Mouse (Mus musculus) ES-CJ7 (cell line): ENCODE results near the gene Zbtb12.
"Not testable (repeated sequence)": the region's sequence is repeated elsewhere in the genome, so short reads cannot be mapped to it uniquely, and the experiment has no call there.

Experiments used
- DNase-seq: peaks from one replicate; pipeline ENCODE4 v3.0.0; 2011; ENCODE audit warnings: low read depth, low spot score

Gene Zbtb12

DNA sequence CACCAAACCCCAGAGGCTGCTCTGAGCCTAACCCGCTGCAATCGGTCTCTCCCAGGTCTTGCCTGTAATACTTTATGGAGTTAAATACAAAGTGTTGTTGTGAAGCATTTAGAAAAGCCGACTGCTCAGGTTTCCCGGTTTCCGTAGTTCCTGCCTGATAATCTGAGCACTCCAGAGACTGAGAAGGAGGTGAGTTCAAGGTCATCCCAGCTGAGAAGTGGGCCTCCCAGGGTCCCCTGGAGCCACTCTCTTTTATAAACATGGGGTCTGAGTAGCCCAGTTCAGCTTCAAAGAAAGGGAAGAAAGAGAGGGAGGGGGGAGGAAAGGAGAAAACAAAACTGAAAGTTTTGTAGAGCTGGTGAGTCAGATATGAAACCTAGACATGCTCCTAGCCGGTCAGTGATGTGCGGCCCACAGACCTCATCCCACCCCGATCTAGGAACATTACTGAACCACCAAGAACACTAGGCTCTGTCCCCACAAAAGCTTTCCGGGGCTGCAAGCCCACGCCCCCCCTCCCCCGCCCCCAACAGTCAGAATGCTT lies at the start of gene Zbtb12:
Zbtb12 (plus strand) TSS at position 148 of the 544 bp plus-strand sequence.
- DNase-seq: no peak

DNA sequence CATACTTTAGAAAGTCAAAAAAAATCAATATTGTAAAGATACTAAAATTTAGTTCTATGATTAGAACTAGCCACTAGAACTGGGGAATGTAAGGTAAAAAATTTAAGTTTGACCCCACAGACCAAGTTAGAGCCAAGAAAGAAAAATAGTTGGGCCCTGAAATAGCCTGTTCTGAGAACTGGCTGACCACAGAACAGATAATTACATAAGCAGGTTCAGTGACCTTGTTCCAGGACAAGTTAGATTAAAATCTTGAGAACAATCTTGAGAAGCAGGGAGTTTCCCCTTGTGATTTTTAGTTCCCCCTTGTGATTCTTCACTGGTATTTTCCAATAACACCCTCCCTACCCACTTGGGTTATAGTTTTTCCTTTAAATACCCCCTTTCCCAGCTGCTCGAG lies 48.5 kb upstream of the Zbtb12 start:
- not testable (repeated sequence) for DNase-seq

DNA sequence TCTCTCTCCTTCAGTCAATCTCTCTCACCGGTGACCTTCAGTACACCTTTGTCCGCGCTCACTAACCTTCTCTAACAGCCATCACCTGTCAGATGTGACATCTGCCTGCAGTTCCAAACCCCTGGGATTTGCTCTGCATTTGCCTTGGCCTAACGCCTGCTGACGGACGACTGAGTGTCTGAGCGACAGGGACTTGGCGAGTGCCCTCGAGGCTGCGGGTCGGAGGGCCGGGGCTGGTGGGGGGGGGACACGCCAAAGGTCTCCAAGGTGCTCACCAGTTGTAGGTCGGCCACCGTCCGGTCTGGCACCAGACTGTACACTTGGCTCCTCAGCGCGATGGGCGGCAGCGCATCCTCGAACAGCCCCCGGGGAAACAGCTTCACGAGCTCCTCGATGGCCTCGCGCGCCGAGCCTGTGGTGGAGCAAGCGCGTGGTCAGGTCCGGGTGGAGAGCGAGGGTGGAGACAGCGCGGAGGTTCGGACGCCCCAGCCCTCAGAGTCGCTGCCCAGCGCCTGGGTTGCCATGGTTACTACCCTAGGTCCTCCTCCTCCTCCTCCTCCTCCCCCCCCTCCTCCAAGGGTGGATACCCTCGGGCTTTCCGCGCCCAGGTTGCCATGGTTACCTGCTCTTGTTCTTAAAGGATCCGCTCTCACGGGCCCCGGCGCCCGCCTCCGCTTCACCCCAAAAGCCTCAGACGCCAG lies 43.0 kb upstream of the Zbtb12 start:
- DNase-seq: no peak

DNA sequence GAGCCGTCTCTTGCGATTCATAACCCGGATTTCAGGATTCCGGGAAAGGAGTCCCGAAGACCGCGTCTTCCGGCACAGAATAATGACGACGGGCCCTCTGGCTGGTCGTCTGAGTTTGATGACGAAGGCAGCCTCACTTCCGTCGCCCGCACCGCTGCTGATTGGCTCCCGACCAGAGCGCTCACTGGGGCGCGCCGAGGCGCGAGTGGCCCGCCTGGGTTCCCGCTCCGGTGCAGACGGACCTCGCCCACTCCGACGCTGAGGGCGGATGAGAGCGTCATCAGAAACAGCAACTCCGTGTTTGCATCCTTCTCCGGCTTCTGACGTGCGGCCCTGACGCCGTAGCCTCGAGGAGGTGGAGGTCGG lies 42.4 kb upstream of the Zbtb12 start, which contains the start of the genes Stk19 and Dxo:
Stk19 (minus strand) TSS at position 90 of the 366 bp plus-strand sequence.
Dxo (plus strand) TSS at position 164 of the 366 bp plus-strand sequence.
- peak; percentile 96 for DNase-seq

DNA sequence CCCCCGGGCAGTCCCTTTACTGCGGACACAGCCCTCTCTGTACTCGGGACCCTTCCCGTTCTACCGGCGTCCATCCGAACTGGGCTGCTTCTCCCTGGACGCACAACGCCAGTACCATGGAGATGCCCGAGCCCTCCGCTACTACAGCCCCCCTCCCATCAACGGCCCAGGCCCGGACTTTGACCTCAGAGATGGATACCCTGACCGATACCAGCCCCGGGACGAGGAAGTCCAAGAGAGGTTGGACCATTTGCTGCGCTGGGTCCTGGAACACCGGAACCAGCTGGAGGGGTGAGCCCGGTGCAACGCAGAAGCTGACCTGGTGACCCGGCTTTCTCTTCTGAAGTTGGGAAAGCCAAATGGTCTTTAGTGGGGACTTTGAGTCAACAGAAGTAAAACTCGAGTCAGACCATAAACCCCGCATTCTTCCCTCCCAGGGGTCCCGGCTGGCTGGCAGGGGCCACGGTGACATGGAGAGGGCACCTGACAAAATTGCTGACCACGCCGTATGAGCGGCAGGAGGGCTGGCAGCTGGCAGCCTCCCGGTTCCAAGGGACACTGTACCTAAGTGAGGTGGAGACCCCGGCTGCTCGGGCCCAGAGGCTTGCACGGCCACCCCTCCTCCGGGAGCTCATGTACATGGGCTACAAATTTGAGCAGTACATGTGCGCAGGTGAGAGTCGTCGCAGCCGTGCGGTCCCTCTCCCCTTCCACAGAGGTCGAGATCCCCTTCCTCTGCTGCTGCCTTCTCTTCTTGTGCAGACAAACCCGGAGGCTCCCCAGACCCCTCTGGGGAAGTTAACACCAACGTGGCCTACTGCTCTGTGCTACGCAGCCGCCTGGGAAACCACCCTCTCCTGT lies 41.6 kb upstream of the Zbtb12 start:
- no peak for DNase-seq

DNA sequence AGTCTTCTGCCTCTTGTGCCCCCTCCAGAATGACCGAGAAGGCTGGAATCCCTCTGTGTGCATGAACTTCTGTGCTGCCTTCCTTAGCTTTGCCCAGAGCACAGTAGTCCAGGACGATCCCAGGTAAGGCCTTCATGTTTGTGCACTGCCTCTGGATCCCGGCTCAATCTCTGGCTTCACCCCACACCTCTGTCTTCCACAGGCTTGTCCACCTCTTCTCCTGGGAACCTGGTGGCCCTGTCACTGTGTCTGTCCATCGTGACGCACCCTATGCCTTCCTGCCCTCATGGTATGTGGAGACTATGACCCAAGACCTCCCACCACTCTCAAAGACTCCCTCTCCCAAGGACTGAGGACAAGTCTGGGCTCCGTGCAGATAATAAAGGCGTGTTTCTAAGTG lies 40.5 kb upstream of the Zbtb12 start:
- DNase-seq: no peak

DNA sequence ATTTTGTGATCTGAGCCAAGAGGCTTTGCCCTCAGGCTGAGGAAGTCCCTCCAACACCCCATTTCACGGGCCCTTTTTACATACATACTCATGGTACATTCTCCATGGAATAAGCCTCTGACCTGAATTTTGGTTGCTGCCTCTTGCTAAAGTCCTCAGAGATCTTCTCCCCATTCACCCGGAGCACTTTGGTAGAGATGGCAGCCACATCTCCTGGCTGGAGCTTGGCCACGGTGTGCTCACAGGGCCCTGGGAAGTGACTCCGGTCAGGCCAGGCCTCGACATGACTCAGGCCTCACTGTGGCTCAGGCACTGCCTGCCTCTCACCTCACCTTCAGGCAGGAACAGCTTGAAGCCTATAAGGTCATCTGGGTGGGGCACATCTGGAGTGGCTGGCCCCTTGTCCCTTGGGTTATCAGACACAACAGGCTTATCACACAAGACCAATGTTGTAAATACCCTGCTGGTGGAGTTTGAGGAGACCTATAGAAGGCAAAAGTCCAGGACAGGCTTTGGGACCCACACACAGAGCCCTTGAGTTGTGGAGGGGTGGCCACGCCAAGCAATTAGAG lies 38.5 kb upstream of the Zbtb12 start:
- no peak for DNase-seq

DNA sequence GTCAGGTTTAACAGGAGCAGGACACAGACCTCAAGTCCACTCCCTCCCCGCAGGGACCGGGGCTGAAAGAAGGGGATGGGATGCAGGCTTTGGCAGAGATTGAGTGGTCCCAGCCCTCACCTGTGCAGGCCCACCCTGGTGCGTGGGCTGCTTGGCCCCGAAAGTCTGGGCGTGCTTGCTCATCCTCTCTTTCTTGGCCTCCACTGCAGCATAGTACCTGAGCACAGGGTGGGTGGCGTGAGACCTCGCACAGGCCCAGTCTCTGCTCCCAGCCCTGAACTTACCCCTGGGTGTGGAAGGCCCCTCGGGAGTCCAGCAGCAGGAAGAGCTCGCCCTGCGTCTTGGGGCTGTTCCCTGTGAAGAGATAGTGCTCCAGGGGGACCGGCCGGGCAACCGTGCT lies 34.4 kb upstream of the Zbtb12 start:
- no peak for DNase-seq

DNA sequence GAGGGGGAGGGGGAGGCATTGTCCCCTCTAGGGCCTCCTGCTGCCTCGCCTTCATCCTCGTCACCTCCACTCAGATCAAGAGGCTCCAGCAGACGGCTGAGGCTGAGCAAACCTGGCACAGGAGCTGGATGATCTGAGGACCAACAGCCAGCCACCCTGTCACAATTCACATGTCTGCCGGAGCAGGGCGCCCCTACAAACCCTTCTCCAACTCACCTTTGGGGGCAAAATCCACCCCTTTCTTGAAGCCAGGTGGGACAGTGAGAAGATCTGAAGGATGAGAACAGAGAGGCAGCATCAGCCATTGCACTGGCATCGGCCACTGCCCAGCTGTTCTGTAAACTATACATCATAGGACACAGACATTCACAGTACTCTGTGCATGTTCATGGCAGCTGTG lies 32.1 kb upstream of the Zbtb12 start:
- no peak for DNase-seq

DNA sequence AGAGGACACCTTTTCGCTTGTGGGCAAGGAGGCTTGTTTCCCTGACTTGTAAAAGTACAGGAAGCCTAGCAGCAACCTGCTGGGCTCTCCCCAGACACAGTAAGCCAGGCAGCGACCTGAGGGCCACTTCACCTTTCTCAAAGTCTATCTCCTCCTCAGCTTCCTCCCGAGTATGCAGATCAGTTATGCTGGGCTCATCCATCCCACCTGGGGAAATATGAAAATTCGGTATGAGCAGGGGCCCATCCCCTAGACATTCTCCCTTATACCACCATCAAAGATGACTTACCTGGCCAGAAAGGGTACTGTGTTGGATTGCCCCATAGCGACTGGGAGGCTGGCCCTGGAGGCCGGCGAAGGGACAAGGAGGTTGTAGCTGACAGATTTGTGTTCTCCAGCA lies 31.7 kb upstream of the Zbtb12 start:
- no peak for DNase-seq

DNA sequence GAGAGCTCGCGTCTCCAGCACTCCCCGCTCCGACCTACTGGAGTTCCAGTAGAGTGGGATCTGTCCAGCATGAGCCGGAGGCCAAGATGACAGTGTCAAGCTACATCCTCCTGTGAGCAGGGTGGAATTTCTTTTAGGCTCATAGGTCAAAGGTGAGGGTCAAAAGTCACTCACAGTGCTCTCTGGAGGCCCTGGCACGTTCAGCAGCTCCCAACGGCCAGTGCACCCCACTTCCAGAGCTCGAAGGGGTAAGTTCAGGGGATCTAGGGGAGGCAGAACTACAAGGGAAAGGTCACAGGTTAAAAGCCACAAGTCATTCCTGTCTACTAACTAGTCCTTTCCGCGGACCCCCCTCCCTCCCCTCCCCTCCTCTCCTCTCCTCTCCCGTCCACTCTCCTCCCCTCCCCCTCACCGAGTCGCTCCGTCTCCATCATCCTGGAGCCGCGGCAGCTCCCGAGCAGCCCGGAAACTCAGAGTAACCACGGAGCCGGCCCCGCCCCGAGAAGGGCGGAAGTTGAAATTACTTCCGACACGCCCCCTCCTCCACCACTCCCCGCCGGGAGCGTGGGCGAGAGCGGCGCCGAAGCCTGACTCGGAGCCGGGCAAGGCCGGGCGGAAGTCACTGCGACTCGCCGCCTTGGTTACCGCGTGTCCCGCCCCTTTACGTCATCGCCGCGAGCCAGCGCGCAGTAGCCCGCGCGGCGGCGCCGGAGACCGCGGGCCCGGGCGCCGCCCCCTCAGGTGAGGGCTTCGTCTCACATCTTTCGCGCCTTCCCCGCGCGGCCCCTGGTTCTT lies 29.4 kb upstream of the Zbtb12 start, which contains the start of the genes Skiv2l and Nelfe:
Skiv2l (minus strand) TSS at position 489 of the 795 bp plus-strand sequence.
Nelfe (plus strand) TSS at position 670 of the 795 bp plus-strand sequence.
- peak; percentile 96 for DNase-seq

DNA sequence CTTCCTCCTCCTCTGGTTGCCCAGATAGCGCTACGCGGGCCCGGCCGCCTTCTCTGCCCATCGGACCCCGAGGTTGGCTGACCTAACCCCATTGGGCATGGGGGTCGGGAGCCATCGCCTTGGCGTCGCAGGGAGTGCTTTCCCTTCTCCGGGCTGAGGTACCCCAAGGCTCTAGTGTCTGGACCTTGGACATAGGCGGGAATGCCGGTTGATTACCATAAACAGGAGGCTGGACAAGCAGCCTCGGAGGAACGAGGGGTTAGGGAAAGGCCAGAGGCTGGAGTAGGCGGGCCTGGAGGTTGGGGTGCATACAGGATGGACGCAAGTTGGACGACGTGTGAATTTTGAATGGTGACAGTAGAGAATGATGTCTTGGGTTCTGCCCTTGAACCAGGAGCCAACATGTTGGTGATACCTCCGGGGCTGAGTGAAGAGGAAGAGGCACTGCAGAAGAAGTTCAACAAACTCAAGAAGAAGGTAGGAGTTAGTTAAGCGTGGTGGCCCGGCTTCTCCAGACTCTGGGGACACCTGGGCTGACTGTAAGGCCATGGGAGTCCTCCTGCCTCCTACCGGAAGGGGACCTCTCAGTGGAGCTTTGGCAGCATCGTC lies 28.7 kb upstream of the Zbtb12 start:
- DNase-seq: no peak

DNA sequence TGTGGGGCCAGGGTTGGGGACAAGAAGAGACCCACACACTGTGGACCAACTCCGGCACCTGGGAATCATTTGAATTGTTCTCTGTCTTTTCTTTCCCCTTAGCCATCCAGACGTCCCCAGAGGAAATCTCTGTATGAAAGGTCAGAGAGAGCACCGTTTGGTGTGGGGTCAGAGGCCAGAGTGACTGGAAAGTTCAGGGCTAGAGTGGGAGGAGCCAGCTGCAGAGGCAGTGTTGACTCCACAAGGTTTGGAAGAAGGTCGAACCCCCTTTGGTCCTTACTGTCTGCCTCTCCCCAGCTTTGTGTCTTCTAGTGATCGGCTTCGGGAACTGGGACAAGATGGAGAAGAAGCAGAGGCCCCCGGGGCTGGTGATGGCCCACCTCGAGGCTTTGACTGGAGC lies 25.8 kb upstream of the Zbtb12 start:
- DNase-seq: no peak

DNA sequence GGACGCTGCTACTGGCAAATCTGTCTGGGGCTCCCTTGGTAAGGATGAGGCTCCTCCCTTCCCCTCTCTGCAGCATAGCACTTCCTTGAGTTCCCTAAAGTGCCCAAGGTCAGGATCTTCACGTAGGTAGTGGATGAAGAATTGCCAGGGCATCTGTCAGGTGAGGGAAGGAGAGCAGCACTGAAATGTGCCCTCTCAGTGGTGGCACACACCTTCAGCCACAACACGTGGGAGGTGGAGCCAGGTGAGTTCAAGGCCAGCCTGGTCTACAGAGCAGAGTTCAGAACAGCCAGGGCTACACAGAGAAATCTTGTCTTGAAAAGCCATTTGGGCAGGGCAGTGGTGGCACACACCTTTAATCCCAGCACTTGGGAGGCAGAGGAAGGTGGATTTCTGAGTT lies 24.5 kb upstream of the Zbtb12 start:
- DNase-seq: no peak

DNA sequence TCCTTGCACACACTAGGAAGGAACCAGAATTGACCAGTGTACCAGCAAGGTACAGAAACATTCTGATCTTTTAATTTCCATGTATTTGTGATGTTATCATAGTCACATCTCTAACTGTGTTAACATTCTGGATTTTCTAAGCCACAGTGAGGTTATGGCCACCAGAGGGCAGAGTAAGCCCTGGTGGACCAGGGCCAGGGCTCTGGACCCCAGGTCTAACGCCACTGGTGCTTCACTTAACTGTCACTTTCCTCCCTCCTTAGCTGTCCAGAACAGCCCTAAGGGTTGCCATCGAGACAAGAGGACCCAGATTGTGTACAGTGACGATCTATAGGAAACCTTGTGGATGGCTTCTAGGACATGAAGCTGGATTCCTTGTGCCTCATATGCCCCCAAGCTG lies 23.5 kb upstream of the Zbtb12 start:
- DNase-seq: no peak

DNA sequence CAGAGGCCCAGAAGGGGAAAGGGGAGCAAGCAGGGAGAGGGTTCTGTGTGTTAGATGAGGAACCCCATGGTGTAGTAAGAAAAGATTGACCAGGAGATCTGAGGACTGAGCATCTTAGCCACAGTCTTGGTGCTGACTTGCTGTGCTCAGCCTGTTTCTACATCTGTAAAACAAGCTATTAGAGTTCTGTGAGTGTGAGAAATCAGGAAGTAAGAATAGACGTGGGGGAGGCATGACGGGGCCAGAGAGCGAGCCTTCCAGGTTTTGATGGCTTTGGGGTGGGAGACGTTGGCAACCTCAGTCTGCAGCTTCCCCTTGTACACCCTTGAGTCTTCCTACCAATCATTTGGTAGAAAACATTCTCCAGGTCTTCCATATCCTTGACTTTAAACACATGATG lies 20.6 kb upstream of the Zbtb12 start:
- DNase-seq: no peak

DNA sequence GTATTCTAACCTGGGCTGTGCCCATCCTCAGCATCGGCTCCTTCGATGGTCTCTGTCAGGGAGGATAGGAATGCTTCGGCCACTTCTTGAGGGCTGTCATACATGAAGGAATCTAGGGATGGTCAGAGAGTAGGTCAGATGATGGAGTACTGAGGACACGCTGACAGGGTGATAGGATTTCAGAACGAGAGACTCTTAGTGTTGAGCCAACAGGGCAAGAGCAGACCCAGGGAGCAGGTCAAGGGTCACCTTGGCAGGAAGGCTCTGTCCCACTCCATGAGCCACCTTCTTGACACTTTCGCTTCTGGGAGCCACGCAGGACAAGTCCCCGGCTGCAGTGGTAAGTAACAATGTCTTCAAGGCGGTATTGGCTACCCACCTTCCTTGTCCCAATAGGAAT lies 18.8 kb upstream of the Zbtb12 start:
- no peak for DNase-seq

DNA sequence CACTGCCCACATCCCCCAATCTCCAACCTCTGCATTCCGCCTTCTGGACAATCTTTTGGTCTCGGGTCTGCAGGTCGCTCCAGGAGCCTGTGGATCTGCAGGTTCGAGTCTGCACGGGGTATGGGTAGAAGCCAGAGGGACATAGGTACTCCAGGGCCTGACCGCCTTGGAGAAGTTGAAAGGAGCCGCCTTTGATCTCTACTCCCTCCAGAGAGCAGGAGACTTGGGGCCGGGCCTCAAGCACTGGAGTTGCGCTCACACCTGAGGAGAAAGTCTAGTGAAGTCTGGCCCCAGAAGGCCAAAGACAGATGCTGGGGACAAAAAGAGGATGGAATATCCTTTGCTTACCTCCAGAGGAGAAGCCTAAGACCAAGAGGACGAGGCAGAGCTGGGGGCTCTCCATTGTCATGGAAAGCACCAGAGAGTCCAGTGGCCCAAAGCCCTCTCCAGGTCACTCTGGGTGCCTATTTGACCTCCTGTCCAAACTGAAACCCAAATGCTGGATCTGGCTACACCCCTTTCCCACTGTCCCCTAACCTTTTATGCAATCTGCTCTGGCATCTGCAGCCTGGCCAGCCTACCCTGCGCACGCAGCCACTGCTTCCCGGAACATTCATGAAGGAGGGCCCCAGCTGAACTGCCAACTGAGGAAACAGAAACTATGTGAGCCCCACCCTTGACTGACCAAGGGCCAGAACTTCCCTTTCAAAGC lies 17.4 kb upstream of the Zbtb12 start:
- DNase-seq: no peak

DNA sequence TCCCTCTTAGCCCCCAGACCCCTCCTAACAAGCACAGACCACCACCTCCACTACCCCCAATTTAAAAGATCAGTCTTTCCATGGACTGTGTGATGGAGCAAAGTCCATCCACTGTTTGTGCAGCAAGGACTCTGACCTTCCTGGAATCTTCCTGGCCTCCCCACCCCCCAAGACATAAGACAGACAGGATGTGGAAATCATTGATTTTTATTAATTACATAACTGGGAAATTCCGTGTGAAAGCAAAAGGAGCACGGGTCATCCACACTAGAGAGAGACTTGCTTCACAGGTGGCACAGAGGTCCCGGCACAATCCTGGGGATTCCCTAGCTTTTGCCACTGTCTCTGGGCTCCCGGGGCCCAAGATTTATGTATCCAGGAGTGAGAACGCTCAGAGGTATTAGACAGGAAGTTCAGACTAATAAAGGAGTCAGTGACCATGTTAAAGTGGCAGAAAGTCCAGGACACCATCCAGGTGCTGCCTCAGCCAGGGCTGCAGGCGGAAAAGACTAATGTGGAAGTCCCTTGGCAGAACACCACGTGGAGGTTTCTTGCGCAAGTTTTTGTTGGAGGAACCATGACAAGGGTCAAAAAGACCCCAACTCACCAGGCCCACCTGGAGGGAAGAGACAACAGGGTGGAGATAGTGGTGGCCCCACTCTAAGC lies 16.7 kb upstream of the Zbtb12 start, which contains the start of gene Cfb:
Cfb (minus strand) TSS at position 103 of the 666 bp plus-strand sequence.
- DNase-seq: no peak

DNA sequence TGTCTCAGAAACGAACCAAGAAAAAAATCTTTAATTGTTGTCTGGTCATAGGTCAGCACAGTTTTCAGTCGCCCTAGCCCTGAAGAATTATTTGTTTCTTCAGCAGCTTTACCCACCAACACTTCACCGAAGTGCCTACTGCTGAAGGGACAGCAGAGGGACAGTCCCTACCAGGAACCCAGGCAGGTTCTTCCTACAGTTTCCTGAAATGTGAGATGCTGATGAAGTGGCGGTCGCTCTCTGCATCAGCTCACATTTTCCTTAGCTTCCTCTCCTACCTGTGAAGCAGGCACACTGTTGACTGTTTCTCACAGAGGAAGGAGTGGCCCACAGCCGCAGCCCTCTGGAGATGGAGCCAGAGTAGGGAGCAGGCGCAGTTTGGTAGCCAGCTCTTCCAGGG lies 13.3 kb upstream of the Zbtb12 start:
- DNase-seq: no peak
